Mouse (Mus musculus) spleen, adult 2 months (tissue): Measurements from ENCODE around the gene Iqck.

Experiments used
- CTCF ChIP-seq: fragments of 200-500 bp; IDR thresholded peaks from 2 replicates; pipeline ENCODE4 v1.5.1; 2011; ENCODE audit warnings: mild to moderate bottlenecking, inconsistent platforms; ENCODE audit not compliant: insufficient read depth, insufficient read length, insufficient replicate concordance; ENCODE audit errors: extremely low read depth
- POLR2A ChIP-seq: fragments of 200-500 bp; IDR thresholded peaks from 2 replicates; pipeline ENCODE4 v1.6.1; 2011; ENCODE audit warnings: low read depth, low read length, inconsistent platforms

GRCm38 (mm10) chr7:118911571-118911970 lies 56.0 kb downstream of the Iqck start:
- TF ChIP-seq CTCF (no peak), POLR2A (no peak)
